ENCODE assay signal across 27 mouse cellular contexts in genomic region chr2:35024646-35025154, GRCm38 (mm10). TPM values are rescaled to one million over a fixed set of nuclear protein-coding genes. Genes with fewer than 3 reads are reported as not detected.
A peak's percentile ranks its signal among the peaks of the same experiment; 100 is the strongest.
DNase-seq lines count a peak whose midpoint lies in the region; ATAC-seq and TF ChIP-seq lines count a peak whose summit lies in the region.
"Had no signal": no experiment of that assay in that cellular context is flagged by ENCODE, and none has a peak within 500 bp of the region (broad histone marks: within the 10 kb centered on the region; RNA-seq: fewer than 3 reads in every experiment).

No protein-coding gene starts in this region.

- WGBS in forebrain, embryonic 11.5 days, result 83% methylated on average over 3 of the region's 3 CpGs
- 85% methylated on average over 3 of the region's 3 CpGs for WGBS in cerebellum, adult 2 months

- H3K36me3 ChIP-seq in C2C12 (ENCODE audit: control insufficient read depth, insufficient read depth), result no peaks in the 10 kb centered on the region
- no peaks in the 10 kb centered on the region for H3K36me3 ChIP-seq in forebrain, embryonic 11.5 days (ENCODE audit: control insufficient read depth, insufficient read depth, low read length)
- H3K36me3 ChIP-seq: embryonic facial prominence, embryonic 12.5 days; embryonic facial prominence, embryonic 15.5 days; G1E; hindbrain, embryonic 12.5 days; hindbrain, embryonic 15.5 days; intestine, embryonic 15.5 days had no signal

- peak; percentile 19 for DNase-seq in 3134 (ENCODE audit: extremely low read depth, insufficient read length, low spot score)
- peak; percentile 31 for DNase-seq in brain, adult 2 months (ENCODE audit: low read depth, low spot score)
- DNase-seq in forebrain, embryonic 11.5 days (ENCODE audit: low spot score), result no peak
- DNase-seq in cerebellum, adult 2 months, result no peak
- DNase-seq in frontal cortex, postnatal 25 days (ENCODE audit: low spot score in 2 of 2), result no peak
- DNase-seq: adrenal gland, adult 8-10 months; adrenal gland, postnatal 25 days; cerebellum, adult 18-20 months; cerebellum, adult 9-11 months; cerebellum, postnatal 25 days; forebrain, postnatal 0 days; gastrocnemius, postnatal 25 days; heart, adult 2 months; kidney, adult 2 months had no signal

- no peaks in the 10 kb centered on the region for H3K79me3 ChIP-seq in C2C12 (ENCODE audit: low read depth)

- H3K27ac ChIP-seq in forebrain, embryonic 11.5 days (ENCODE audit: low read depth, low read length), result no peak overlapping the region
- no peak overlapping the region for H3K27ac ChIP-seq in cerebellum, adult 2 months (ENCODE audit: insufficient read depth, low read length)
- H3K27ac ChIP-seq: embryonic facial prominence, embryonic 12.5 days; embryonic facial prominence, embryonic 15.5 days; heart, adult 2 months; hindbrain, embryonic 12.5 days; hindbrain, embryonic 15.5 days; intestine, embryonic 15.5 days had no signal

- no peak for TF ChIP-seq POLR2A in cerebellum, adult 2 months (IDR thresholded peaks at IDR 0.05; ENCODE audit: borderline replicate concordance, insufficient read depth, low read length)

- H3K27me3 ChIP-seq in C2C12 (ENCODE audit: control insufficient read depth, insufficient read depth, insufficient read length), result peaks cover 5% of the 10 kb centered on the region
- H3K27me3 ChIP-seq in forebrain, embryonic 11.5 days (ENCODE audit: control insufficient read depth, insufficient read depth, low read length), result no peaks in the 10 kb centered on the region
- H3K27me3 ChIP-seq in cerebellum, adult 2 months (ENCODE audit: control insufficient read depth, insufficient read depth, low read length), result no peaks in the 10 kb centered on the region
- H3K27me3 ChIP-seq: CH12.LX; embryonic facial prominence, embryonic 12.5 days; embryonic facial prominence, embryonic 15.5 days; hindbrain, embryonic 12.5 days; hindbrain, embryonic 15.5 days; intestine, embryonic 15.5 days had no signal

- no peak for ATAC-seq in forebrain, embryonic 11.5 days (replicated peaks; ENCODE audit: low FRiP score)
- ATAC-seq: activated CD4-positive, CD25-positive, alpha-beta regulatory T cell, adult 4 months; forebrain, embryonic 14.5 days; forebrain, postnatal 0 days; intestine, embryonic 15.5 days had no signal

- H3K4me3 ChIP-seq in C2C12 (ENCODE audit: insufficient read depth, poor library complexity, severe bottlenecking), result no peak overlapping the region
- no peak overlapping the region for H3K4me3 ChIP-seq in forebrain, embryonic 11.5 days (ENCODE audit: low read depth, low read length)
- H3K4me3 ChIP-seq in cerebellum, adult 2 months (replicated peaks; ENCODE audit: insufficient read depth, low read depth, low read length), result no peak overlapping the region
- H3K4me3 ChIP-seq: embryonic facial prominence, embryonic 12.5 days; embryonic facial prominence, embryonic 15.5 days; heart, adult 2 months; hindbrain, embryonic 12.5 days; hindbrain, embryonic 15.5 days; intestine, embryonic 15.5 days had no signal

- no peaks in the 10 kb centered on the region for H3K9me3 ChIP-seq in forebrain, embryonic 11.5 days (ENCODE audit: control insufficient read depth, low read length)
- H3K9me3 ChIP-seq: embryonic facial prominence, embryonic 12.5 days; embryonic facial prominence, embryonic 15.5 days; G1E; hindbrain, embryonic 12.5 days; hindbrain, embryonic 15.5 days; intestine, embryonic 15.5 days had no signal

- H3K9ac ChIP-seq in forebrain, embryonic 11.5 days (ENCODE audit: low read length), result no peak overlapping the region
- H3K9ac ChIP-seq: embryonic facial prominence, embryonic 12.5 days; embryonic facial prominence, embryonic 15.5 days; forebrain, postnatal 0 days; hindbrain, embryonic 12.5 days; hindbrain, embryonic 15.5 days; intestine, embryonic 15.5 days had no signal

- no peak overlapping the region for H3K4me2 ChIP-seq in forebrain, embryonic 11.5 days (ENCODE audit: low read depth, low read length, severe bottlenecking)
- H3K4me2 ChIP-seq: embryonic facial prominence, embryonic 12.5 days; embryonic facial prominence, embryonic 15.5 days; heart, embryonic 11.5 days; hindbrain, embryonic 12.5 days; hindbrain, embryonic 15.5 days; intestine, embryonic 15.5 days had no signal

- no peak overlapping the region for H3ac ChIP-seq in C2C12 (ENCODE audit: control insufficient read depth, insufficient read length, low read depth)

- no peaks in the 10 kb centered on the region for H3K4me1 ChIP-seq in forebrain, embryonic 11.5 days (replicated peaks; ENCODE audit: control insufficient read depth, insufficient read depth, low read length)
- no peaks in the 10 kb centered on the region for H3K4me1 ChIP-seq in cerebellum, adult 2 months (ENCODE audit: control insufficient read depth, insufficient read depth, low read length)
- H3K4me1 ChIP-seq: embryonic facial prominence, embryonic 12.5 days; embryonic facial prominence, embryonic 15.5 days; hindbrain, embryonic 12.5 days; hindbrain, embryonic 15.5 days; intestine, embryonic 15.5 days had no signal

- no peaks in the 10 kb centered on the region for H3K79me2 ChIP-seq in C2C12 (ENCODE audit: control insufficient read depth, insufficient read depth)

- TF ChIP-seq CTCF in C2C12 (IDR thresholded peaks at IDR 0.05; ENCODE audit: control insufficient read depth, insufficient read depth, insufficient read length), result no peak
- no peak for TF ChIP-seq CTCF in cerebellum, adult 2 months (IDR thresholded peaks at IDR 0.05; ENCODE audit: borderline replicate concordance, insufficient read depth, low read depth, low read length)

TF ChIP-seq in C2C12, 6 proteins besides CTCF, POLR2A, EP300 and RAD21:
- TF ChIP-seq USF1 (IDR thresholded peaks at IDR 0.05; ENCODE audit: low read depth), result peak; percentile 32
- peak; percentile 76 for TF ChIP-seq MYOD1 (IDR thresholded peaks at IDR 0.05; ENCODE audit: control insufficient read depth, insufficient read length, low read depth)
- no peak for TF ChIP-seq MAX (IDR thresholded peaks at IDR 0.05)
TF ChIP-seq in C2C12: peak in this region for 2.

RNA-seq across cellular contexts. Expression of gene Hc, which starts 36.5 kb away (rescaled TPM):
- polyA plus RNA-seq in C2C12 (2012; fragmentation: generic; extraction: Trizol), result under 0.01 TPM
- 0.76 and 1.6 TPM in 2 replicates for polyA plus RNA-seq in forebrain, embryonic 11.5 days (2014; fragmentation: Nextera tagmentation; extraction: Ambion mirVana)
- 0.59 and 1.1 TPM in 2 replicates for polyA plus RNA-seq in cerebellum, adult 2 months (2012; rRNA removed)
- polyA plus RNA-seq: embryonic facial prominence, embryonic 15.5 days; G1E; gonadal fat pad, adult 2 months; heart, embryonic 14.5 days had no signal

Comparison
In these comparisons a context has a peak if more than half of its experiments do, and no peak if none do; other contexts are left out.
1. DNase-seq: peak in 3134 (single experiment) and brain, adult 2 months (single experiment); none in forebrain, embryonic 11.5 days (single experiment), cerebellum, adult 2 months (0 of 2) and frontal cortex, postnatal 25 days (0 of 2).